Mouse (Mus musculus) liver, embryonic 14.5 days (tissue): ENCODE data around the gene Sgk1.

ENCODE experiments used
- CTCF ChIP-seq: IDR thresholded peaks from 2 replicates; pipeline ENCODE4 v1.5.1; 2016; ENCODE audit warnings: antibody characterized with exemption, low read depth, control low read depth
- EP300 ChIP-seq: IDR thresholded peaks from 2 replicates; pipeline ENCODE4 v1.6.1; 2016; ENCODE audit warnings: antibody characterized with exemption, low read depth

DNA sequence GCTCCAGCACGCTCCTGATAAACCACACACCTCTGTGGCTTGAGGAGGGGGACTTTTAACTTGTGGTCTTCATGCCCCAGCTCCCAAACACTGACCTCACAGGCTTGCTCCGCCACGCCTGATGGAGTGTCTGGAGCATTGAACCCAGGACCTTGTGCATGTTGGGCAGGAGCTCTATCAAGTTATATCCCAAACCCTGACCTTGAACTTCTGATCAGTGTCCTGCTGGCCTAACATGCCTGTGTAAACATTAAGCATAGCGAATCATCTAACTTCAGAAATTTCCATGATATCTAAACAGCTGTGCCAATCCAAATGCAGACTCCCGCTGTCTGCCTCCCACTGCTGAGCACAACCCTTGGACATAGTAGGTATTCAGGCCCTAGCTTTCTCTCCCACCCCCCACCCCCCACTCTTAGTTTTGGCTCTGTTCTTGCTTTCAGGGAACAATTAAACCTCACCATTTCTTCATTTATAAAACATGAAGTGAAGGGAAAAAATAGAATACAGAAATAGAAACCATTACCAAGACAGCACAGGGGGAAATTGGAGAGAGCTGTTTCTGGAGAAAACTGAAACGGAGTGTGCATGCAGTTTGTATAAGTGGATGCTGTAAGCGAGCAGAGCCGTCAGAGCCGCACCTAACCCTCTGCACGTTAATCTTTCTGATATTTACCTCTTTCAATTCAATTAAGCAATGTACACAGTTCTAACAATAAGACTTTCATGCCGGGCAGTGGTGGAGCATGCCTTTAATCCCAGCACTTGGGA, 34.5 kb downstream of the Sgk1 start:
- TF ChIP-seq CTCF (no peak), EP300 (no peak)
